Comparison of ENCODE assay signal across 9 mouse cellular contexts in genomic region chr17:14165332-14165876, GRCm38 (mm10). TPM values are rescaled to one million over a fixed set of nuclear protein-coding genes. Genes with fewer than 3 reads are reported as not detected.
DNase-seq lines count a peak whose midpoint lies in the region; ATAC-seq lines count a peak whose summit lies in the region.
"Had no signal": no experiment of that assay in that cellular context is flagged by ENCODE, and none has a peak within 500 bp of the region (broad histone marks: within the 10 kb centered on the region; RNA-seq: fewer than 3 reads in every experiment).

No protein-coding gene starts in this region.

- H3K4me3 ChIP-seq in heart, embryonic 15.5 days, result no peak overlapping the region

- 3% methylated on average over 10 of the region's 10 CpGs for WGBS in heart, embryonic 15.5 days

- H3K4me2 ChIP-seq in heart, embryonic 15.5 days, result peak overlapping the region; percentile 37

- peak; percentile 17 for DNase-seq in adrenal gland, postnatal 10 days
- no peak for DNase-seq in adrenal gland, postnatal 4 days (ENCODE audit: low spot score in 2 of 2)
- DNase-seq in embryo, embryonic 10 days (ENCODE audit: low spot score), result peak; percentile 70
- DNase-seq in layer of hippocampus, adult 18-20 months (ENCODE audit: low spot score in 2 of 2), result peak; percentile 70 to 82
- DNase-seq in lung, postnatal 4 days, result peak; percentile 43 to 72
- DNase-seq in telencephalon, adult 2 months (ENCODE audit: low read depth, low spot score), result peak; percentile 55

- no peaks in the 10 kb centered on the region for H3K9me3 ChIP-seq in heart, embryonic 15.5 days (replicated peaks)

- H3K27me3 ChIP-seq in heart, embryonic 15.5 days, result peaks cover 29% of the 10 kb centered on the region

- peaks cover 36% of the 10 kb centered on the region for H3K4me1 ChIP-seq in heart, embryonic 15.5 days (replicated peaks)

- H3K36me3 ChIP-seq in heart, embryonic 15.5 days, result no peaks in the 10 kb centered on the region

- no peak overlapping the region for H3K9ac ChIP-seq in heart, embryonic 15.5 days

- no peak for ATAC-seq in heart, embryonic 15.5 days (replicated peaks; ENCODE audit: insufficient number of reproducible peaks, insufficient read depth, low FRiP score, low read depth)
- no peak for ATAC-seq in erythroblast, adult 5-6 weeks (replicated peaks; ENCODE audit: low FRiP score, poor library complexity, severe bottlenecking)

- no peak overlapping the region for H3K27ac ChIP-seq in heart, embryonic 15.5 days

RNA-seq across cellular contexts. Expression of gene Dact2, which starts 38.7 kb away (rescaled TPM):
- total RNA-seq in adrenal gland, postnatal 10 days (2021), result 1 to 10 TPM; 2.5 to 2.8 TPM
- total RNA-seq in adrenal gland, postnatal 4 days (2021), result 1 to 10 TPM; 2.4 to 9.2 TPM
- polyA plus RNA-seq in heart, embryonic 15.5 days (2015; fragmentation: Nextera tagmentation; extraction: Ambion mirVana), result 1.5 and 6.1 TPM in 2 replicates
- total RNA-seq in layer of hippocampus, adult 18-20 months (2021), result 10 to 100 TPM; 23.5 to 25.1 TPM
- not detected in 2 replicates for total RNA-seq in erythroblast, adult 5-6 weeks (2015; ENCODE audit: low replicate concordance)
- 1.1 TPM in 1 of 2 replicates, not detected in the other for total RNA-seq in erythroblast, adult 5-6 weeks (2017; ENCODE audit: low replicate concordance)
- total RNA-seq: common myeloid progenitor, adult 5-6 weeks had no signal

Comparison
In these comparisons a context has a peak if more than half of its experiments do, and no peak if none do; other contexts are left out.
1. DNase-seq: peak in adrenal gland, postnatal 10 days (single experiment), embryo, embryonic 10 days (single experiment), layer of hippocampus, adult 18-20 months (2 of 2), lung, postnatal 4 days (2 of 2) and telencephalon, adult 2 months (single experiment); none in adrenal gland, postnatal 4 days (0 of 2).